Mouse (Mus musculus): ENCODE measurements around the gene Ntsr1.

GRCm38 (mm10) chr2:180456705-180457104 is 43.1 kb upstream of the Ntsr1 start:
- TF ChIP-seq CTCF (IDR thresholded peaks at IDR 0.05) (no peak), EP300 (IDR thresholded peaks at IDR 0.05) (no peak)
